Mouse (Mus musculus): ENCODE data around the gene Tmem44.

DNA sequence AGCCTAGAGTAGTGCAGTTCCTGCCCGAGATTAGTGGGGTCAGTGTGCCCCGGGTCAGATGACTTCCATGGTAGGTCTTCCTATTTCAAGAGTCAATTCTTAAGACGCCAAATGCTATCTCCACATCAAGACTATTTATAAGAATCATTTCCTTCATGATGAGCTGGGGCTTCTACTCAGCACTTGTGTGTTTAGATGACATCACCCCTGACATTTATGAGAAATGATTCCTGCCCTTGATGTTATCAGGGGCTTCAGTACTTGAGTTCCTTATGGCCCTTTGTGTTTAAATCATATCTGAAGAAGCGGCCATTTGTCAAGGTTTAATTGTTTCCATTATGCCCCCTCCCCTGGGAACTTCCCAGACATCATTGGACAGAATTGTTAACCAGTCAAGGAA lies 58.9 kb downstream of the Tmem44 start:
- TF ChIP-seq CTCF (IDR thresholded peaks at IDR 0.05; ENCODE audit: control insufficient read depth, insufficient read depth, insufficient read length) (no peak), MYOG (IDR thresholded peaks at IDR 0.05; ENCODE audit: control insufficient read depth, extremely low read depth, insufficient read length) (no peak)
